Mouse (Mus musculus): ENCODE results near the gene Tmem178b. TPM values are rescaled to one million over a fixed set of nuclear protein-coding genes. Genes with fewer than 3 reads are reported as not detected.

Gene Tmem178b
- polyA plus RNA-seq, 1 experiment from 2014 or later, result 0.07 TPM

DNA sequence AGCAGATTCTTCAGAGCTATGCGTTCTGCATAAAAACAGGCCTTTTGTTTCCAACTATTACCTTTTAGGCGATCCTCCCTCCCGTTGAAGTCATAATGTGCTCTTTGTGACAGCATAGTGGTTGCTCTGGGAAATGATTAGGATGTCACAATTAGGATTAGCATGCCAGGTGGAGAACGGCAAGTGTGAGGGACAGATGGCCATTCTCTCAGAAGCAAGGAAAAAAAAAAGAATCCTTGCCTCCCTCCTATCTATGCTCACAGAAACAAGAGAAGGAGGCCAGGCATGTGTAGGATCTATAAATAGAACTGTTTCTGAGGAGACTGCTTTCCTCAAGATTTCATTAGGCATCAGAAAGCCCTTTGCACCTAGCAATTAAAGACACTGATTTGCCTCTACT is 229.8 kb downstream of the Tmem178b start:
- H3K27me3 ChIP-seq (ENCODE audit: insufficient read depth, low read length), result no peaks in the 10 kb centered on the region
- no peak overlapping the region for H3K4me3 ChIP-seq (ENCODE audit: low read length)
- no peaks in the 10 kb centered on the region for H3K4me1 ChIP-seq (ENCODE audit: insufficient read depth, low read length)
- H3K36me3 ChIP-seq (ENCODE audit: insufficient read depth, low read length), result no peaks in the 10 kb centered on the region
- no peak for ATAC-seq (ENCODE audit: low FRiP score, low TSS enrichment)
- no peak overlapping the region for H3K27ac ChIP-seq (ENCODE audit: low read length)
- no peaks in the 10 kb centered on the region for H3K9me3 ChIP-seq (ENCODE audit: low read length)
- WGBS, result 64% methylated on average over 4 of the region's 4 CpGs
- no peak overlapping the region for H3K4me2 ChIP-seq (replicated peaks; ENCODE audit: low read depth, low read length)
- H3K9ac ChIP-seq (replicated peaks; ENCODE audit: low read length), result no peak overlapping the region

DNA sequence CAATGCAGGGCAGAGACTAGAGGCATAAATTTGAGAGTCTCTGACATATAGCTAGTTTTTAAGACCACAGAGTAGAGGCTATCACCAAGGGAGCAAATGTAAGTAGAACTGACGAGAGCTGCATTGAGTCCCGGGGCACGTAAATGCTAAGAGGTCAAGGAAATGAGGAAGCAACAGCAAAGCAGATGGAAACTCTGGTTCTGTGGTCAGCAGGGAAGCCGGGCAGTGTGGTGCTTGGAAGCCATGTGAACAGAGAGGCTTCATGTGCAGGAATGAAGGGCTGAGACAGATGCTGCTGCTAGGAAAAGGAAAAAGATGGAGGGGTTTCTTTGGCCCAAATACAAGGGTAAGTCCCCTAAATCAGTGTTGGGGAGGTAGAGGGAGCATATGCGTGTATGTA is 237.0 kb downstream of the Tmem178b start:
- Histone ChIP-seq H3K27me3 (ENCODE audit: insufficient read depth, low read length) (no peaks in the 10 kb centered on the region), H3K4me3 (ENCODE audit: low read length) (no peak overlapping the region), H3K4me2 (replicated peaks; ENCODE audit: low read depth, low read length) (no peak overlapping the region), H3K4me1 (ENCODE audit: insufficient read depth, low read length) (no peaks in the 10 kb centered on the region), H3K9me3 (ENCODE audit: low read length) (no peaks in the 10 kb centered on the region), H3K27ac (ENCODE audit: low read length) (no peak overlapping the region), H3K36me3 (ENCODE audit: insufficient read depth, low read length) (no peaks in the 10 kb centered on the region), H3K9ac (replicated peaks; ENCODE audit: low read length) (no peak overlapping the region)
- 51% methylated on average over 5 of the region's 5 CpGs for WGBS
- ATAC-seq (ENCODE audit: low FRiP score, low TSS enrichment), result 0 out of 2 replicates have a peak, but pooled peaks have one; percentile 39

DNA sequence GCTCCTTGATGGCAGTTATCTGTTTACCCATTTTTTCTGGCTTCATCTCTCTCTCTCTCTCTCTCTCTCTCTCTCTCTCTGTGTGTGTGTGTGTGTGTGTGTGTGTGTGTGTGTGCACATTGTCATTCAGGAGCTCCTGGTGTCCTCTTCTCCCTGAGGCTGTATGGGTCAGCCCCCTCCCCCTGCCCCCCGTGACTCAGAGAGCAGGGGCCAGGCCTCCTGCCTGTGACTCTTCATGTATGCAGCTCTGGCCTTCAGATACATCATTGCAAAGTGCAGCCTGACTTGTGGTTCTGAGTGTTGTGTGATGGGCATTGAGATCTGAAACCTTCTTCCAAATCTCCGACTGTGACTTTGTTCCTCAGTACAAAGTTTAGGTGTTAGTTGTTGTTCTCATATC is 237.7 kb downstream of the Tmem178b start:
- Histone ChIP-seq H3K9me3 (ENCODE audit: low read length) (no peaks in the 10 kb centered on the region), H3K4me1 (ENCODE audit: insufficient read depth, low read length) (no peaks in the 10 kb centered on the region), H3K27me3 (ENCODE audit: insufficient read depth, low read length) (no peaks in the 10 kb centered on the region), H3K27ac (ENCODE audit: low read length) (no peak overlapping the region), H3K4me2 (replicated peaks; ENCODE audit: low read depth, low read length) (no peak overlapping the region), H3K9ac (replicated peaks; ENCODE audit: low read length) (no peak overlapping the region), H3K36me3 (ENCODE audit: insufficient read depth, low read length) (no peaks in the 10 kb centered on the region), H3K4me3 (ENCODE audit: low read length) (no peak overlapping the region)
- WGBS, result 80% methylated on average over 2 of the region's 2 CpGs
- no peak for ATAC-seq (ENCODE audit: low FRiP score, low TSS enrichment)

DNA sequence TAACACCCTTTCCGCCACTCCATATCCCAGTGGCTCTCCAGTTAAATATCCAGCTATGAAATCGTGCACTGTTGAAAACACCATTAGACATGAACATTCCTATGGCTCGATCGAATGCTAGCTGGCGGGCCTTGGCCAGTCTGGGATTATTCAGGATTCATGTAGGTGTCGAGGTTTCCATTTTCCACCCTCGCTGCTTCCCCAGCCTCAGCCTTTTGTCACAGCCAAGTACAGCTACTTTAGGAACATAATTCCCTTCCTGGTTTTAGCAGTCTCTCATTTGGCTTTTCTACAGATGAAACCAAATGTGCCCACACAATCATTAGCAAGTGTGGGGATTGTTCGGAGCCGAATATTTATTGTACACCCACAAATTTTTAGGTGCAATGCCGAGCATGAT is 239.4 kb downstream of the Tmem178b start:
- Histone ChIP-seq H3K9me3 (ENCODE audit: low read length) (no peaks in the 10 kb centered on the region), H3K27ac (ENCODE audit: low read length) (no peak overlapping the region), H3K4me3 (ENCODE audit: low read length) (no peak overlapping the region), H3K4me2 (replicated peaks; ENCODE audit: low read depth, low read length) (no peak overlapping the region), H3K9ac (replicated peaks; ENCODE audit: low read length) (no peak overlapping the region), H3K27me3 (ENCODE audit: insufficient read depth, low read length) (no peaks in the 10 kb centered on the region), H3K4me1 (ENCODE audit: insufficient read depth, low read length) (no peaks in the 10 kb centered on the region), H3K36me3 (ENCODE audit: insufficient read depth, low read length) (no peaks in the 10 kb centered on the region)
- no peak for ATAC-seq (ENCODE audit: low FRiP score, low TSS enrichment)
- WGBS, result 87% methylated on average over 10 of the region's 10 CpGs

DNA sequence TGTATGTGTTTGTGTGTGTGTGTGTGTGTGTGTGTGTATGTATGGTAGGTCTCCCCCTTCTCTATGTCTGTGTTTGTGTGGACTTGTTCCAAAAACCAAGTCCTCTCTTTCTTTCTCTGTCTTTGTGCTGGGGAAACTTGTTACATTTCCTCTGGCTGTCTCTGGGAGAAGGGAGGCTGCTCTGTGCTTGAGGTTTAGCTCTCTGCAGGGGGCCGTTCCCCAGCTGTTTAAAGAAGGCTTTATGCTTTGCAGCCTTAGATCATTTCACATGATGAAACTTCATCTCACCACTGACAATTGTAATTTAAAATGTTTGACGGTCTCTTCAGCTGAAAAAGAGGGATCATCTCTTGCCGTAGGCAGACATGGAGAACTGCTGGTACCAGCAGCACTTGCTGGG is 243.2 kb downstream of the Tmem178b start:
- Histone ChIP-seq H3K9ac (replicated peaks; ENCODE audit: low read length) (no peak overlapping the region), H3K27ac (ENCODE audit: low read length) (no peak overlapping the region), H3K4me2 (replicated peaks; ENCODE audit: low read depth, low read length) (no peak overlapping the region), H3K4me3 (ENCODE audit: low read length) (no peak overlapping the region), H3K27me3 (ENCODE audit: insufficient read depth, low read length) (no peaks in the 10 kb centered on the region), H3K9me3 (ENCODE audit: low read length) (no peaks in the 10 kb centered on the region), H3K36me3 (ENCODE audit: insufficient read depth, low read length) (no peaks in the 10 kb centered on the region), H3K4me1 (ENCODE audit: insufficient read depth, low read length) (no peaks in the 10 kb centered on the region)
- 67% methylated on average over 3 of the region's 3 CpGs for WGBS
- no peak for ATAC-seq (ENCODE audit: low FRiP score, low TSS enrichment)

DNA sequence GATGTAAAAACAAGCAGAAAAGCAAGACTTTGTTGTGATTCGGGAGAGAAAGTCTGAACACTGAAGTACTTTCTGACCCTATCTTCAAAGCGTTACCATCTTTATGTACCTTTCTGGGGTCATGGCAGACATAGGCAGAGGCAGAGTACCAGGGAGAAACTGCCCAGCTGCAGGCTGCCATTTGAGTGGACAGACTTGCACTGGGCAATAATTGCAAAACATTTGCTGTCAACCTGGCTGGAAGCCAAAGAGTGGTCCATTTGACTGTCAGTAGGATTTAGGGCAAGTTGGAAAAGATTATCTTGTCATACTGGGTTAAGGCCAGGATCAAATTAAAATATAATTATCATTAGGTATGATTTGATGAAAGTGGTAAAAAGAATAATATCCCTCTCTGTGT is 247.1 kb downstream of the Tmem178b start:
- Histone ChIP-seq H3K27me3 (ENCODE audit: insufficient read depth, low read length) (no peaks in the 10 kb centered on the region), H3K4me1 (ENCODE audit: insufficient read depth, low read length) (no peaks in the 10 kb centered on the region), H3K9me3 (ENCODE audit: low read length) (no peaks in the 10 kb centered on the region), H3K36me3 (ENCODE audit: insufficient read depth, low read length) (no peaks in the 10 kb centered on the region), H3K27ac (ENCODE audit: low read length) (no peak overlapping the region), H3K9ac (replicated peaks; ENCODE audit: low read length) (no peak overlapping the region), H3K4me3 (ENCODE audit: low read length) (no peak overlapping the region), H3K4me2 (replicated peaks; ENCODE audit: low read depth, low read length) (no peak overlapping the region)
- 80% methylated on average over 2 of the region's 2 CpGs for WGBS
- ATAC-seq (ENCODE audit: low FRiP score, low TSS enrichment), result no peak

DNA sequence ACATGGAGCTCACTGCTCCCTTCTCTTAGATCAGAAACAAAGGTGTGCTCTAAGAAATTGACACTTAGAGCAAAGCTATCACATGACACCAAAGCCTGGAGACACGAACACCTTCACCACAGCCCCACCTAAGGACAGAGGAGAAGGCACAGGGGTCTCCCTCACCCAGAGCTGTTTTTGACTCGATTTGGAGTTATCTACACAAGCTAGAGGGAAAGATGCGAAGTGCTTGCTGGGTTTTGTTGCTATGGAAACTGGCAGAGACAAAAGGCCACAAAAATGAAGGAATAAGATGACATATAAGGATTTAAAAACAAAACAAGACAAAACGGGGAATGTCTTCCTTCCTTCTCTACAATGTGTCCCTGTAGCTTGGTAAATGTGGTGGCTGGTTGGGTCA is 248.4 kb downstream of the Tmem178b start:
- Histone ChIP-seq H3K9me3 (ENCODE audit: low read length) (no peaks in the 10 kb centered on the region), H3K27ac (ENCODE audit: low read length) (no peak overlapping the region), H3K9ac (replicated peaks; ENCODE audit: low read length) (no peak overlapping the region), H3K36me3 (ENCODE audit: insufficient read depth, low read length) (no peaks in the 10 kb centered on the region), H3K4me1 (ENCODE audit: insufficient read depth, low read length) (no peaks in the 10 kb centered on the region), H3K27me3 (ENCODE audit: insufficient read depth, low read length) (no peaks in the 10 kb centered on the region), H3K4me2 (replicated peaks; ENCODE audit: low read depth, low read length) (no peak overlapping the region), H3K4me3 (ENCODE audit: low read length) (no peak overlapping the region)
- WGBS, result 55% methylated on average over 4 of the region's 4 CpGs
- no peak for ATAC-seq (ENCODE audit: low FRiP score, low TSS enrichment)

DNA sequence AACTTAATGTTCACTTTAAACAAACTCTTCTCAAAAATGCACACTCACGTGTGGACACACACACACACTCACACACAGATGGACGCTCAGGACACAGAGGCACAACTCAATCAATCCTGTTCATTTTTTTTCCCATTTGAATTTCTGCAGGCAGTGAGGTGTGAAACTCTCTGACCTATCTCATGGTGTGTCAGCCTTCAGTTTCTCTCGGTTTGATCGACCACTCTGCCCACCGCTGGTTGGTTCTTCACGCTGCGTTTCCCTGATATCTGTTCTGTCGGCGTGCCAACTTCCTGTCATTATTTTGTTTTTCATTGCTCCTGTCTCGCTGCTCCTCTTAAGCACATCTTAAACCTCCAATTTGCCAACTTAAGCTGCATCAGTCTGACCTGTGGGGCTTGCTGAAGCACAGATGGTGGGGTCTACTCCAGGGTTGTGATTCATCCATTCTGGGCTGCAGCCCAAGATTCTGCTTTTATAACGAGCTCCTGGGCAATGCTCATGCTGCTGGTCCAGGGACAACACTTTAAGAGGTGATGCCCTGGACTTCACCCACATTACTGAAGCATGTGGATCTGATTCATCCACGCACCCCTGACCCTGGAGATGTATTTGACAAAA is 250.1 kb downstream of the Tmem178b start:
- 59% methylated on average over 12 of the region's 12 CpGs for WGBS
- no peaks in the 10 kb centered on the region for H3K9me3 ChIP-seq (ENCODE audit: low read length)
- no peak overlapping the region for H3K4me3 ChIP-seq (ENCODE audit: low read length)
- no peak for ATAC-seq (ENCODE audit: low FRiP score, low TSS enrichment)
- no peak overlapping the region for H3K27ac ChIP-seq (ENCODE audit: low read length)
- no peaks in the 10 kb centered on the region for H3K4me1 ChIP-seq (ENCODE audit: insufficient read depth, low read length)
- H3K36me3 ChIP-seq (ENCODE audit: insufficient read depth, low read length), result no peaks in the 10 kb centered on the region
- H3K4me2 ChIP-seq (replicated peaks; ENCODE audit: low read depth, low read length), result no peak overlapping the region
- H3K27me3 ChIP-seq (ENCODE audit: insufficient read depth, low read length), result no peaks in the 10 kb centered on the region
- no peak overlapping the region for H3K9ac ChIP-seq (replicated peaks; ENCODE audit: low read length)

DNA sequence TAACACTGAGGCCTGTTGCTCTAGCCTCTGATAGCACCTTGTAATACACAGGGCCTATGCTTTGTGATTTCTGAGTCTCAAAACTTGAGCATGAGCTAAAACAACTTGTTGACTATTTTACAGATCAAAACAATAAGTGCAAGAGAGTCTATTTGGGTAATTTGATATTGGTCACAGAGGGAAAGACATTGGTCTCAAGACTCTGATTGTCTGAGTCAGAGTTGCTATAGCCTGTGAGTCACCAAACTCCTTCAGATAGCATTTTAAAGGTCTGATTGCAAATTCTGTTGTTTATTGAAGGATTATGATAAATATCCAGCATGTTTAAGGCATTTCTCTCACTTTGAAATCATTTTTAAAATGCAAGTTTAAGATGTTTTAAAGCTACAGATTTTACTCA is 250.9 kb downstream of the Tmem178b start:
- Histone ChIP-seq H3K36me3 (ENCODE audit: insufficient read depth, low read length) (no peaks in the 10 kb centered on the region), H3K9ac (replicated peaks; ENCODE audit: low read length) (no peak overlapping the region), H3K27me3 (ENCODE audit: insufficient read depth, low read length) (no peaks in the 10 kb centered on the region), H3K4me2 (replicated peaks; ENCODE audit: low read depth, low read length) (no peak overlapping the region), H3K27ac (ENCODE audit: low read length) (no peak overlapping the region), H3K4me3 (ENCODE audit: low read length) (no peak overlapping the region), H3K9me3 (ENCODE audit: low read length) (no peaks in the 10 kb centered on the region), H3K4me1 (ENCODE audit: insufficient read depth, low read length) (no peaks in the 10 kb centered on the region)
- no peak for ATAC-seq (ENCODE audit: low FRiP score, low TSS enrichment)

DNA sequence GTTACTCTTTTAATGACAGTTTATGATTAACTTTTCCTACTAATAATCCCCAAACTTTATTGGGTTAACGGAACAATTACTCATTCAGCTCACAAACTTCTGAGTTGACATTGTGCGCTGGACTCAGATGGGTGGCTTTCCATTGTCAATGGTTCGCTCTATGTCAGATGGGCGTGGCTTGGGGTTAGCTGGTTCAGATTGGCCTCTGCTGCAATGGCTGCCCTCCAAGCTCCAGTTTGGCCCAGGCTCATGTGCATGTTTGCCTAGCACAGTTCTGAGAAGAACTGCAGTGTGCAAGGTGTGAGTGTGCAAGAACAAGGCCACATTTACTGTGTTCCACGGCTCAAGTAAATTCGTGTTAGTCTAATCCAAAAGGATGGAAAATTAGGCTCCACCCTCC is 255.6 kb downstream of the Tmem178b start:
- H3K4me1 ChIP-seq (ENCODE audit: insufficient read depth, low read length), result no peaks in the 10 kb centered on the region
- no peaks in the 10 kb centered on the region for H3K9me3 ChIP-seq (ENCODE audit: low read length)
- H3K36me3 ChIP-seq (ENCODE audit: insufficient read depth, low read length), result no peaks in the 10 kb centered on the region
- no peak for ATAC-seq (ENCODE audit: low FRiP score, low TSS enrichment)
- 87% methylated on average over 6 of the region's 6 CpGs for WGBS
- H3K9ac ChIP-seq (replicated peaks; ENCODE audit: low read length), result no peak overlapping the region
- H3K4me3 ChIP-seq (ENCODE audit: low read length), result no peak overlapping the region
- no peak overlapping the region for H3K4me2 ChIP-seq (replicated peaks; ENCODE audit: low read depth, low read length)
- H3K27me3 ChIP-seq (ENCODE audit: insufficient read depth, low read length), result no peaks in the 10 kb centered on the region
- H3K27ac ChIP-seq (ENCODE audit: low read length), result no peak overlapping the region
